Mouse (Mus musculus): ENCODE results near the gene Rtel1. TPM values are rescaled to one million over a fixed set of nuclear protein-coding genes. Genes with fewer than 3 reads are reported as not detected.
A peak's percentile ranks its signal among the peaks of the same experiment; 100 is the strongest.

The Rtel1 gene
- polyA plus RNA-seq, 1 experiment from 2014 or later, result 70.3 TPM

- peak; percentile 74 for DNase-seq
- no peaks in the 10 kb centered on the region for H3K9me3 ChIP-seq (ENCODE audit: low read depth, low read length)
- H3K27me3 ChIP-seq (ENCODE audit: insufficient read depth, low read length), result peaks cover 20% of the 10 kb centered on the region
- H3K4me2 ChIP-seq, result no peak overlapping the region
- H3K36me3 ChIP-seq (ENCODE audit: insufficient read depth), result peaks cover 3% of the 10 kb centered on the region; the same call in 1 of the 2 replicates
- H3K4me3 ChIP-seq (ENCODE audit: low read depth, low read length), result no peak overlapping the region
- H3K27ac ChIP-seq (ENCODE audit: low read depth), result no peak overlapping the region
- no peaks in the 10 kb centered on the region for H3K4me1 ChIP-seq (ENCODE audit: insufficient read depth)
- TF ChIP-seq CTCF (IDR thresholded peaks at IDR 0.05; ENCODE audit: low read depth), result peak; percentile 64
- H3K9ac ChIP-seq, result no peak overlapping the region
- WGBS, result 8% methylated on average over 30 of the region's 30 CpGs
- peak; percentile 31; the same call in 1 of the 2 replicates for ATAC-seq (ENCODE audit: insufficient read depth)
Measured at GRCm38 (mm10) chr2:181307144-181307804, 12.3 kb upstream of the Rtel1 start.

GRCm38 (mm10) chr2:181312435-181312834 lies 7.1 kb upstream of the Rtel1 start:
- no peaks in the 10 kb centered on the region for H3K36me3 ChIP-seq (ENCODE audit: insufficient read depth)
- H3K9ac ChIP-seq, result no peak overlapping the region
- no peak for DNase-seq
- TF ChIP-seq CTCF (IDR thresholded peaks at IDR 0.05; ENCODE audit: low read depth), result no peak
- H3K4me2 ChIP-seq, result no peak overlapping the region
- no peak overlapping the region for H3K4me3 ChIP-seq (ENCODE audit: low read depth, low read length)
- no peaks in the 10 kb centered on the region for H3K4me1 ChIP-seq (ENCODE audit: insufficient read depth)
- ATAC-seq (ENCODE audit: insufficient read depth), result no peak
- H3K27ac ChIP-seq (ENCODE audit: low read depth), result no peak overlapping the region
- peaks cover 34% of the 10 kb centered on the region for H3K27me3 ChIP-seq (ENCODE audit: insufficient read depth, low read length)
- WGBS, result 62% methylated on average over 3 of the region's 3 CpGs
- H3K9me3 ChIP-seq (ENCODE audit: low read depth, low read length), result no peaks in the 10 kb centered on the region

DNA sequence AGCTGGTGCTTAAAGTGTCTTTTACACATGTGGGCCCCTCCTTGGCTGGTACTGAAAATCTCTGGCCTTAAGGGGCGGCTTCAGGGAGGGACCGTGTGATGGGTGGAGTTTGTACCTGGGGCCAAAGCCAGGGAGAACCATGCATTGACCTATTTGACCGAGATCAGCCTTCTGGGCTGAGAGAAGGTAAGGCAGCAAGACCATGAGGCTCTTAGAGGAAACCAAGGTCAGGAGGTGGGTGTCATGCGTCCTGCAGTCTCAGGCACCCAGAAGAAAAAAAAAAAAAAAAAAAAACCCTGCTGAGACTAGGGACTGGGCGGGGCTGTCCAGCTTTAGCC lies 6.6 kb upstream of the Rtel1 start:
- Histone ChIP-seq H3K4me2 (no peak overlapping the region), H3K4me3 (ENCODE audit: low read depth, low read length) (no peak overlapping the region), H3K4me1 (ENCODE audit: insufficient read depth) (no peaks in the 10 kb centered on the region), H3K9ac (no peak overlapping the region), H3K36me3 (ENCODE audit: insufficient read depth) (no peaks in the 10 kb centered on the region), H3K27me3 (ENCODE audit: insufficient read depth, low read length) (peaks cover 34% of the 10 kb centered on the region), H3K27ac (ENCODE audit: low read depth) (no peak overlapping the region), H3K9me3 (ENCODE audit: low read depth, low read length) (no peaks in the 10 kb centered on the region)
- DNase-seq (no peak), ATAC-seq (ENCODE audit: insufficient read depth) (no peak)
- 7% methylated on average over 5 of the region's 5 CpGs for WGBS
- TF ChIP-seq CTCF (IDR thresholded peaks at IDR 0.05; ENCODE audit: low read depth), result no peak

GRCm38 (mm10) chr2:181313344-181314079 lies 6.0 kb upstream of the Rtel1 start:
- H3K4me3 ChIP-seq (ENCODE audit: low read depth, low read length), result peak overlapping the region; percentile 8; the same call in 1 of the 2 replicates
- H3K9ac ChIP-seq, result no peak overlapping the region
- H3K9me3 ChIP-seq (ENCODE audit: low read depth, low read length), result no peaks in the 10 kb centered on the region
- H3K4me2 ChIP-seq, result peak overlapping the region; percentile 40; the same call in 1 of the 2 replicates
- H3K4me1 ChIP-seq (ENCODE audit: insufficient read depth), result no peaks in the 10 kb centered on the region
- no peaks in the 10 kb centered on the region for H3K36me3 ChIP-seq (ENCODE audit: insufficient read depth)
- DNase-seq, result no peak
- peaks cover 34% of the 10 kb centered on the region for H3K27me3 ChIP-seq (ENCODE audit: insufficient read depth, low read length)
- TF ChIP-seq CTCF (IDR thresholded peaks at IDR 0.05; ENCODE audit: low read depth), result no peak
- WGBS, result 4% methylated on average over 35 of the region's 35 CpGs
- ATAC-seq (ENCODE audit: insufficient read depth), result peak; percentile 47; the same call in 1 of the 2 replicates
- H3K27ac ChIP-seq (ENCODE audit: low read depth), result no peak overlapping the region

- Histone ChIP-seq H3K9me3 (ENCODE audit: low read depth, low read length) (no peaks in the 10 kb centered on the region), H3K27ac (ENCODE audit: low read depth) (no peak within 1 kb of the TSS), H3K4me3 (ENCODE audit: low read depth, low read length) (peak within 1 kb of the TSS; percentile 8; the same call in 1 of the 2 replicates), H3K36me3 (ENCODE audit: insufficient read depth) (no peaks in the 10 kb centered on the region), H3K4me1 (ENCODE audit: insufficient read depth) (no peaks in the 10 kb centered on the region), H3K9ac (no peak within 1 kb of the TSS), H3K4me2 (peak within 1 kb of the TSS; percentile 40; the same call in 1 of the 2 replicates), H3K27me3 (ENCODE audit: insufficient read depth, low read length) (peaks cover 34% of the 10 kb centered on the region)
- DNase-seq, result peak; percentile 82
- ATAC-seq (ENCODE audit: insufficient read depth), result peak; percentile 69
- TF ChIP-seq CTCF (IDR thresholded peaks at IDR 0.05; ENCODE audit: low read depth), result no peak
- 4% methylated on average over 23 of the region's 23 CpGs for WGBS
Measured at GRCm38 (mm10) chr2:181314080-181314810, 5.3 kb upstream of the Rtel1 start, which contains the start of gene Stmn3. TSS of gene Stmn3 (minus strand) at chr2:181314500.

DNA sequence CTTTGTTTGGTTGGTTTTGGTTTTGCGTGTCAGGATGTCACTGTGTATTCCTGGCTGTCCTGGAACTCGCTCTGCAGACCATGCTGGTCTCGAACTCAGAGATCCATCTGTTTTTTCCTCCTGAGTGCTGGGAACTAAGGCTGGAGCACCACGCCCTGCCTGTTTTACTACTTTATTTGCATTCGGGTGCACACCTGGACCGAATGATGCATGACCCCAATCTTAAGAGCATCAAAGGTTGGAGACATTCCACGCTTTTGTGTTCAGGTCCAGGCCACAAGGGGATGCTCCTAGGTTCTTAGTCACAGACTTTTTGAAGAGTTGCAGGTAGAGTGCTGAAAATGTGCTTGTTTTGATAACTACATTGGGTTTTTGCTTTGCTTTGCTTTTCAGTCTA lies 562 bp downstream of the Rtel1 start:
- peaks cover 1% of the 10 kb centered on the region; the same call in 1 of the 2 replicates for H3K27me3 ChIP-seq (ENCODE audit: insufficient read depth, low read length)
- peak overlapping the region; percentile 70 for H3K9ac ChIP-seq
- H3K4me3 ChIP-seq (ENCODE audit: low read depth, low read length), result peak overlapping the region; percentile 61
- H3K27ac ChIP-seq (ENCODE audit: low read depth), result 0 out of 2 replicates have a peak overlapping the region, but pooled peaks have one; percentile 82
- DNase-seq, result no peak
- H3K4me1 ChIP-seq (ENCODE audit: insufficient read depth), result 0 out of 2 replicates have a peak, but pooled peaks cover 5% of the 10 kb centered on the region
- WGBS, result 11% methylated on average over 7 of the region's 7 CpGs
- H3K4me2 ChIP-seq, result peak overlapping the region; percentile 83
- H3K36me3 ChIP-seq (ENCODE audit: insufficient read depth), result peaks cover 32% of the 10 kb centered on the region
- ATAC-seq (ENCODE audit: insufficient read depth), result no peak
- TF ChIP-seq CTCF (IDR thresholded peaks at IDR 0.05; ENCODE audit: low read depth), result no peak
- H3K9me3 ChIP-seq (ENCODE audit: low read depth, low read length), result no peaks in the 10 kb centered on the region
